25 mouse cellular contexts compared by ENCODE assay signal in the genomic region with DNA sequence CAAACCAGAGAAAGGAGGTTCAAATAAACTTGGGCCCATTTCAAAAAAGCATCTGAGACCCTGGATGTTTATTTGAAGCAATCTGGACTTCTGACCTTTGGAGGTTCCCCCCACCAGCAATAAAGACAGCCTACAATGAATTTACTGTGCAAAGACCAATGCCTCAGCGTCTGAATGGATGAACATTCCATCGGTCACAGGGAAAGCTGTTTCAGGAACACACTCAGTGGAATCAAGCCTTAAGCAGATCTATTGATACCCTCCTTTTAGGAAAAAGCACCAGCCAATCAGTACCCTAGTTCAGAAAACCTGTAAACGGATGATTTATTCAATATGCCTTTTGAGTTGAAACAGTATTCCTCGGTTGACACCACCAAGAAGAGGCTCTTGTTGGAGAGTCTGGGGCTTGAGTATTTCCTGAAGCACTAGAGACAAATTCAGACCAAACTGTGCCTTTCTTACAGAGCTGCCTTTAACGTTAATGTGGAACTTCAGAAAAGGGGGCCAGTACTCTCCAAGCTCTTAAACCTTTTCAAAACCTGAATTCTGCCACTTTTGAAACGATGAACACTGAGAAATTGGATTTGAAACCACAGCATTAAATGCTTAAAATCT.
"Had no signal": no experiment of that assay in that cellular context is flagged by ENCODE, and none has a peak within 500 bp of the region (broad histone marks: within the 10 kb centered on the region; RNA-seq: fewer than 3 reads in every experiment).

No protein-coding gene starts in this region.

- ATAC-seq: hindbrain, embryonic 16.5 days; inflammation-experienced regulatory T-cells, adult 6 months; intestine, embryonic 15.5 days; intestine, postnatal 0 days; liver, embryonic 12.5 days had no signal

- H3K9me3 ChIP-seq: heart, embryonic 10.5 days; heart, embryonic 12.5 days; hindbrain, embryonic 10.5 days; hindbrain, embryonic 12.5 days; intestine, embryonic 15.5 days; limb, embryonic 13.5 days; limb, embryonic 15.5 days; liver, embryonic 12.5 days had no signal

- H3K4me2 ChIP-seq: heart, embryonic 12.5 days; hindbrain, embryonic 12.5 days; hindbrain, embryonic 14.5 days; intestine, embryonic 15.5 days; limb, embryonic 13.5 days; limb, embryonic 15.5 days; liver, embryonic 12.5 days had no signal

- DNase-seq: gastrocnemius, postnatal 10 days; gastrocnemius, postnatal 25 days; heart, adult 18-20 months; heart, postnatal 10 days; heart, postnatal 4 days; kidney, adult 18-20 months; kidney, adult 8-10 months; kidney, postnatal 10 days; kidney, postnatal 25 days; kidney, postnatal 4 days; left cerebral cortex, postnatal 4 days had no signal

- H3K9ac ChIP-seq: heart, embryonic 12.5 days; hindbrain, embryonic 12.5 days; hindbrain, embryonic 14.5 days; intestine, embryonic 15.5 days; limb, embryonic 13.5 days; limb, embryonic 15.5 days; liver, embryonic 12.5 days; liver, embryonic 14.5 days had no signal

- H3K4me1 ChIP-seq: heart, embryonic 10.5 days; heart, embryonic 12.5 days; hindbrain, embryonic 10.5 days; hindbrain, embryonic 12.5 days; intestine, embryonic 15.5 days; limb, embryonic 15.5 days; liver, embryonic 12.5 days had no signal

- H3K4me3 ChIP-seq: heart, embryonic 10.5 days; heart, embryonic 12.5 days; hindbrain, embryonic 10.5 days; hindbrain, embryonic 12.5 days; intestine, embryonic 15.5 days; layer of hippocampus, adult 2 months; limb, embryonic 13.5 days; limb, embryonic 15.5 days; liver, embryonic 12.5 days had no signal

- H3K27ac ChIP-seq: heart, embryonic 10.5 days; hindbrain, embryonic 10.5 days; hindbrain, embryonic 12.5 days; hindbrain, embryonic 14.5 days; intestine, embryonic 15.5 days; layer of hippocampus, adult 2 months; limb, embryonic 13.5 days; limb, embryonic 15.5 days; liver, embryonic 12.5 days; liver, embryonic 14.5 days had no signal

- H3K36me3 ChIP-seq: heart, embryonic 10.5 days; heart, embryonic 12.5 days; hindbrain, embryonic 10.5 days; hindbrain, embryonic 12.5 days; intestine, embryonic 15.5 days; limb, embryonic 13.5 days; limb, embryonic 15.5 days; liver, embryonic 12.5 days had no signal

- H3K27me3 ChIP-seq: heart, embryonic 12.5 days; hindbrain, embryonic 12.5 days; intestine, embryonic 15.5 days; limb, embryonic 13.5 days; limb, embryonic 15.5 days; liver, embryonic 12.5 days had no signal
